Mouse (Mus musculus) myocyte (in vitro differentiated cells): Measurements from ENCODE around the gene Cyp27b1.

Experiments used
- POLR2A ChIP-seq: IDR thresholded peaks from one replicate; pipeline ENCODE4 v1.6.1; 2011; ENCODE audit warnings: low read depth, mild to moderate bottlenecking, control low read depth, moderate library complexity; ENCODE audit not compliant: insufficient read length
- TCF12 ChIP-seq: IDR thresholded peaks from one replicate; pipeline ENCODE4 v1.6.1; 2011; ENCODE audit warnings: mild to moderate bottlenecking, control low read depth; ENCODE audit not compliant: poor library complexity, insufficient read depth, severe bottlenecking

GRCm38 (mm10) chr10:127048608-127049394 is 751 bp downstream of the Cyp27b1 start:
- no peak for TF ChIP-seq TCF12
- TF ChIP-seq POLR2A, result no peak
